Mouse (Mus musculus) ES-E14 (cell line): ENCODE measurements around the gene Ascc1.

Experiments used
- CHD2 ChIP-seq: IDR thresholded peaks from 2 replicates; pipeline ENCODE4 v1.6.1; 2014; ENCODE audit warnings: mild to moderate bottlenecking, low read depth, low read length, inconsistent platforms
- HCFC1 ChIP-seq: IDR thresholded peaks from 2 replicates; pipeline ENCODE4 v1.6.1; 2012; ENCODE audit warnings: low read length, inconsistent platforms, borderline replicate concordance; ENCODE audit not compliant: insufficient read depth
- ZNF384 ChIP-seq: IDR thresholded peaks from 2 replicates; pipeline ENCODE4 v1.6.1; 2012; ENCODE audit warnings: low read depth, low read length, inconsistent platforms

DNA sequence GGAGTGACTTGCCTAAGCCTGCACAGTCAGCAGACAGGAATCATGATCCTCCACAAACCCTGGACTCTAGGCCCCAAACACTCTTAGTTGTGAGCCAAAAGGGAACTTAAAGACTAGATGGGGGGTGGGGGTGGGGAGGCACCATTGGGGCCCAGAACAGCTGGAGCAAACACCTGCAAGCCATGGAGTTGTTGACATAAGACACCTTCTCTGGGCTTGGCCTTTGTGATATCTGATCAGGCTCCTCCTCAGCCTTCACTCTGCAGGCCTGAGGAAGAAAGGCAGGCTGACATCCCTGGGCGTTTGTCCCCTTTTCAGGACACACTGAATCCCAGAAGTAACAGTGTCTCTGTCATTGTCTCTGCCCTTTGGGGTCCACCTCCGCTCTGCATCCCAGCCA is 39.0 kb upstream of the Ascc1 start:
- no peak for TF ChIP-seq ZNF384
- TF ChIP-seq CHD2, result no peak
- no peak for TF ChIP-seq HCFC1
